Mouse (Mus musculus) embryo, embryonic 10 days (tissue): ENCODE results near the gene Trappc6a.

Source experiments
- DNase-seq: peaks from one replicate; pipeline ENCODE4 v3.0.0-alpha.2; 2015; ENCODE audit warnings: low spot score

Trappc6a gene

GRCm38 (mm10) chr7:19561431-19561764 lies 53.2 kb downstream of the Trappc6a start:
- no peak for DNase-seq

- DNase-seq = peak; percentile 96
Observed at GRCm38 (mm10) chr7:19561765-19562642, 53.8 kb downstream of the Trappc6a start.

GRCm38 (mm10) chr7:19562643-19563410 lies 54.6 kb downstream of the Trappc6a start, which contains the start of gene Ppp1r37:
Gene Ppp1r37, minus strand, starts transcription at chr7:19563076.
- DNase-seq = peak; percentile 47

- no peak for DNase-seq
Observed at GRCm38 (mm10) chr7:19563884-19564283, 55.7 kb downstream of the Trappc6a start.

GRCm38 (mm10) chr7:19564455-19564854 lies 56.3 kb downstream of the Trappc6a start:
- no peak for DNase-seq
